In genomic region chr17:85624981-85625940, GRCm38 (mm10) we compare ENCODE assay signal across 15 mouse cellular contexts. TPM values are rescaled to one million over a fixed set of nuclear protein-coding genes. Genes with fewer than 3 reads are reported as not detected.
A peak's percentile ranks its signal among the peaks of the same experiment; 100 is the strongest.
DNase-seq lines count a peak whose midpoint lies in the region; ATAC-seq and TF ChIP-seq lines count a peak whose summit lies in the region.
"Had no signal": no experiment of that assay in that cellular context is flagged by ENCODE, and none has a peak within 500 bp of the region (broad histone marks: within the 10 kb centered on the region; RNA-seq: fewer than 3 reads in every experiment).

No protein-coding gene starts in this region.

- peaks cover 25% of the 10 kb centered on the region for H3K4me1 ChIP-seq in heart, embryonic 10.5 days
- peaks cover 57% of the 10 kb centered on the region for H3K4me1 ChIP-seq in forebrain, embryonic 13.5 days
- H3K4me1 ChIP-seq in midbrain, embryonic 14.5 days (ENCODE audit: control insufficient read depth, insufficient read depth, low read length), result 0 out of 2 replicates have a peak, but pooled peaks cover 4% of the 10 kb centered on the region

- TF ChIP-seq CTCF in brain, embryonic 14.5 days (IDR thresholded peaks at IDR 0.05; ENCODE audit: borderline replicate concordance, extremely low read depth, insufficient read depth, insufficient read length), result no peak

- WGBS in heart, embryonic 10.5 days, result under 1% methylated on average over 26 of the region's 26 CpGs
- 6% methylated on average over 26 of the region's 26 CpGs for WGBS in forebrain, embryonic 13.5 days
- 2% methylated on average over 26 of the region's 26 CpGs for WGBS in midbrain, embryonic 14.5 days

- no peaks in the 10 kb centered on the region for H3K9me3 ChIP-seq in heart, embryonic 10.5 days
- H3K9me3 ChIP-seq in forebrain, embryonic 13.5 days (replicated peaks), result no peaks in the 10 kb centered on the region
- no peaks in the 10 kb centered on the region for H3K9me3 ChIP-seq in midbrain, embryonic 14.5 days (ENCODE audit: control insufficient read depth, low read length)

- ATAC-seq in forebrain, embryonic 13.5 days, result no peak
- no peak for ATAC-seq in midbrain, embryonic 14.5 days (ENCODE audit: low FRiP score, low TSS enrichment)
- ATAC-seq in inflammation-experienced regulatory T-cells, adult 6 months, result no peak

- H3K36me3 ChIP-seq in heart, embryonic 10.5 days, result no peaks in the 10 kb centered on the region
- no peaks in the 10 kb centered on the region for H3K36me3 ChIP-seq in forebrain, embryonic 13.5 days (ENCODE audit: poor library complexity, severe bottlenecking)
- H3K36me3 ChIP-seq in midbrain, embryonic 14.5 days (ENCODE audit: control insufficient read depth, insufficient read depth, low read length), result no peaks in the 10 kb centered on the region
- H3K36me3 ChIP-seq: G1E had no signal

- H3K4me2 ChIP-seq in forebrain, embryonic 13.5 days, result peak overlapping the region; percentile 71
- H3K4me2 ChIP-seq in midbrain, embryonic 14.5 days (ENCODE audit: low read length), result peak overlapping the region; percentile 39
- H3K4me2 ChIP-seq: heart, embryonic 11.5 days; hindbrain, embryonic 14.5 days had no signal

- TF ChIP-seq POLR2A in brain, embryonic 14.5 days (IDR thresholded peaks at IDR 0.05; ENCODE audit: borderline replicate concordance, extremely low read depth, insufficient read depth, insufficient read length, poor library complexity, severe bottlenecking), result no peak

- peak; percentile 87 for DNase-seq in heart, adult 11 months
- no peak for DNase-seq in heart, embryonic 10.5 days (ENCODE audit: low spot score)
- peak; percentile 71 for DNase-seq in brain, embryonic 14.5 days (ENCODE audit: low read depth)
- DNase-seq in midbrain, embryonic 14.5 days, result peak; percentile 53
- DNase-seq in cerebellum, adult 9-11 months, result no peak
- no peak for DNase-seq in frontal cortex, postnatal 36 days (ENCODE audit: low spot score in 2 of 2)
- DNase-seq: adrenal gland, adult 2 months; lung, postnatal 14 days had no signal

- H3K4me3 ChIP-seq in heart, embryonic 10.5 days, result no peak overlapping the region
- H3K4me3 ChIP-seq in forebrain, embryonic 13.5 days, result peak overlapping the region; percentile 57
- H3K4me3 ChIP-seq in midbrain, embryonic 14.5 days (replicated peaks; ENCODE audit: low read depth, low read length), result peak overlapping the region; percentile 22

- H3K27me3 ChIP-seq in heart, embryonic 10.5 days (ENCODE audit: insufficient read depth, poor library complexity, severe bottlenecking), result peaks cover 98% of the 10 kb centered on the region
- H3K27me3 ChIP-seq in forebrain, embryonic 13.5 days, result peaks cover 87% of the 10 kb centered on the region
- H3K27me3 ChIP-seq in midbrain, embryonic 14.5 days (ENCODE audit: control insufficient read depth, insufficient read depth, low read length), result peaks cover 80% of the 10 kb centered on the region

- no peak overlapping the region for H3K27ac ChIP-seq in heart, embryonic 10.5 days
- peak overlapping the region; percentile 64 for H3K27ac ChIP-seq in forebrain, embryonic 13.5 days
- H3K27ac ChIP-seq in midbrain, embryonic 14.5 days (replicated peaks; ENCODE audit: low read depth, low read length), result peak overlapping the region; percentile 66
- H3K27ac ChIP-seq: hindbrain, embryonic 14.5 days had no signal

- peak overlapping the region; percentile 86 for H3K9ac ChIP-seq in forebrain, embryonic 13.5 days
- peak overlapping the region; percentile 34; the same call in 1 of the 2 replicates for H3K9ac ChIP-seq in midbrain, embryonic 14.5 days (replicated peaks; ENCODE audit: low read length)
- H3K9ac ChIP-seq: hindbrain, embryonic 14.5 days had no signal

RNA-seq across cellular contexts. Expression of gene Six3, which starts 11.9 kb away (rescaled TPM):
- 0.06 TPM in 1 of 2 replicates, not detected in the other for polyA plus RNA-seq in heart, embryonic 10.5 days (2016; fragmentation: Nextera tagmentation; extraction: Ambion mirVana)
- polyA plus RNA-seq in brain, embryonic 14.5 days (2012; rRNA removed), result 24.0 and 26.9 TPM in 2 replicates
- 18.2 and 22.4 TPM in 2 replicates for polyA plus RNA-seq in forebrain, embryonic 13.5 days (2015; fragmentation: Nextera tagmentation; extraction: Ambion mirVana)
- polyA plus RNA-seq in midbrain, embryonic 14.5 days (2014; fragmentation: Nextera tagmentation; extraction: Ambion mirVana), result 19.9 and 20.2 TPM in 2 replicates
- under 1 TPM in 1 of 3 experiments, not detected in 2; 0.12 TPM for polyA plus RNA-seq in inflammation-experienced regulatory T-cells, adult 6 months (2017; shearing (Covaris generic))
- polyA plus RNA-seq: adrenal gland, adult 2 months; G1E; heart, embryonic 11.5 days; hindbrain, embryonic 14.5 days; kidney, embryonic 16.5 days; liver, adult 2 months had no signal

Comparison
In these comparisons a context has a peak if more than half of its experiments do, and no peak if none do; other contexts are left out.
1. DNase-seq: peak in heart, adult 11 months (single experiment), brain, embryonic 14.5 days (single experiment) and midbrain, embryonic 14.5 days (single experiment); none in heart, embryonic 10.5 days (single experiment), cerebellum, adult 9-11 months (single experiment) and frontal cortex, postnatal 36 days (0 of 2).
2. RNA of gene Six3, which starts 11.9 kb away (polyA plus RNA-seq): 24.0 to 26.9 TPM in brain, embryonic 14.5 days, 18.2 to 22.4 TPM in forebrain, embryonic 13.5 days and 19.9 to 20.2 TPM in midbrain, embryonic 14.5 days; 0.06 TPM in heart, embryonic 10.5 days and 0.12 TPM in inflammation-experienced regulatory T-cells, adult 6 months; every median in the first group is over 10 times any median in the second.